Mouse (Mus musculus) CH12.LX (cell line): ENCODE data around the gene Tbx21. TPM values are rescaled to one million over a fixed set of nuclear protein-coding genes. Genes with fewer than 3 reads are reported as not detected.

Experiments used
- DNase-seq: peaks from one replicate; pipeline ENCODE4 v3.0.0-alpha.2; 2013; ENCODE audit errors: extremely low read depth
- H3K27ac ChIP-seq: 2 replicates; pipeline ENCODE4 v1.5.1; 2012; ENCODE audit warnings: low read depth, mild to moderate bottlenecking, control low read depth, moderate library complexity; ENCODE audit not compliant: insufficient read depth
- H3K27me3 ChIP-seq: replicated peaks from 2 replicates; pipeline ENCODE3; 2012; ENCODE audit warnings: inconsistent platforms
- H3K36me3 ChIP-seq, 2 experiments: replicated peaks in 1 of 2; 2 replicates each; pipeline versions ENCODE3 to v1.6.1; 2012; ENCODE audit warnings: inconsistent platforms in 1 of 2, low read length in 1 of 2, mild to moderate bottlenecking in 1 of 2, mixed read lengths in 1 of 2, moderate library complexity in 1 of 2; ENCODE audit not compliant: control insufficient read depth in 1 of 2, insufficient read depth in 1 of 2
- H3K4me1 ChIP-seq, 2 experiments: 2 replicates each; pipeline ENCODE4 v1.6.1; 2012; ENCODE audit warnings: inconsistent platforms in 1 of 2, moderate library complexity in 1 of 2; ENCODE audit not compliant: insufficient read depth in 2 of 2, control insufficient read depth in 1 of 2
- H3K4me2 ChIP-seq: 2 replicates; pipeline ENCODE4 v1.6.1; 2012; ENCODE audit warnings: low read depth, mild to moderate bottlenecking, control low read depth; ENCODE audit not compliant: poor library complexity, insufficient read depth, severe bottlenecking
- H3K4me3 ChIP-seq, 3 experiments: fragments of 150-350 bp in 1 of 3; sonication (generic) in 1 of 3; replicated peaks in 1 of 3; 2 replicates each; pipeline versions ENCODE3 to v1.5.1; 2011 to 2012; ENCODE audit warnings: low read depth in 2 of 3, low read length in 2 of 3, mild to moderate bottlenecking in 2 of 3, moderate library complexity in 2 of 3, control low read depth in 1 of 3, improper control_type of control experiment in 1 of 3, inconsistent platforms in 1 of 3, mixed read lengths in 1 of 3; ENCODE audit not compliant: poor library complexity in 1 of 3
- H3K79me2 ChIP-seq: replicated peaks from 2 replicates; pipeline ENCODE4 v1.6.1; 2012; ENCODE audit warnings: mild to moderate bottlenecking, moderate library complexity; ENCODE audit not compliant: control insufficient read depth, poor library complexity, insufficient read depth, severe bottlenecking; ENCODE audit errors: extremely low read depth
- H3K9ac ChIP-seq: 2 replicates; pipeline ENCODE4 v1.6.1; 2012; ENCODE audit warnings: low read depth, mild to moderate bottlenecking, control low read depth, moderate library complexity; ENCODE audit not compliant: insufficient read depth
- H3K9me3 ChIP-seq: replicated peaks from 2 replicates; pipeline ENCODE3; 2012; ENCODE audit warnings: low read length, inconsistent platforms, mixed read lengths
- BHLHE40 ChIP-seq: IDR thresholded peaks from 2 replicates; pipeline ENCODE4 v1.6.1; 2011; ENCODE audit warnings: mild to moderate bottlenecking, low read depth, low read length, improper control_type of control experiment
- CHD1 ChIP-seq: IDR thresholded peaks from 2 replicates; pipeline ENCODE4 v1.6.1; 2012; ENCODE audit warnings: low read depth, low read length, improper control_type of control experiment, inconsistent platforms
- CTCF ChIP-seq, 2 experiments: IDR thresholded peaks in 1 of 2; conservative IDR thresholded peaks in 1 of 2; 2 replicates each; pipeline ENCODE4 v1.5.1; 2011 to 2012; ENCODE audit warnings: low read depth in 2 of 2, low read length in 2 of 2, improper control_type of control experiment in 1 of 2, inconsistent platforms in 1 of 2, mild to moderate bottlenecking in 1 of 2, moderate library complexity in 1 of 2
- E2F4 ChIP-seq: IDR thresholded peaks from 2 replicates; pipeline ENCODE4 v1.6.1; 2011; ENCODE audit warnings: low read depth, low read length, improper control_type of control experiment; ENCODE audit not compliant: insufficient replicate concordance
- GABPA ChIP-seq: IDR thresholded peaks from 2 replicates; pipeline ENCODE4 v1.6.1; 2012; ENCODE audit warnings: low read depth, low read length, improper control_type of control experiment, inconsistent platforms; ENCODE audit not compliant: insufficient replicate concordance
- HCFC1 ChIP-seq: IDR thresholded peaks from 2 replicates; pipeline ENCODE4 v1.6.1; 2012; ENCODE audit warnings: low read depth, mild to moderate bottlenecking, inconsistent platforms, low read length, improper control_type of control experiment
- JUN ChIP-seq: IDR thresholded peaks from 2 replicates; pipeline ENCODE4 v1.6.1; 2011; ENCODE audit warnings: low read depth, mild to moderate bottlenecking, low read length, improper control_type of control experiment, moderate library complexity; ENCODE audit not compliant: insufficient read depth
- JUND ChIP-seq: conservative IDR thresholded peaks from 2 replicates; pipeline ENCODE4 v1.6.1; 2011; ENCODE audit warnings: low read depth, low read length, improper control_type of control experiment
- KAT2A ChIP-seq: IDR thresholded peaks from 2 replicates; pipeline ENCODE4 v1.6.1; 2012; ENCODE audit warnings: low read length, improper control_type of control experiment, inconsistent platforms; ENCODE audit not compliant: insufficient replicate concordance
- MAFK ChIP-seq: IDR thresholded peaks from 2 replicates; pipeline ENCODE4 v1.6.1; 2011; ENCODE audit warnings: low read length, improper control_type of control experiment; ENCODE audit not compliant: insufficient replicate concordance
- MAX ChIP-seq: IDR thresholded peaks from 2 replicates; pipeline ENCODE4 v1.6.1; 2011; ENCODE audit warnings: low read length, improper control_type of control experiment
- MXI1 ChIP-seq: IDR thresholded peaks from 2 replicates; pipeline ENCODE4 v1.6.1; 2011; ENCODE audit warnings: mild to moderate bottlenecking, low read depth, low read length, improper control_type of control experiment
- MYC ChIP-seq: IDR thresholded peaks from 2 replicates; pipeline ENCODE4 v1.6.1; 2011; ENCODE audit warnings: low read depth, mild to moderate bottlenecking, improper control_type of control experiment, low read length
- NELFE ChIP-seq: IDR thresholded peaks from 2 replicates; pipeline ENCODE4 v1.6.1; 2011; ENCODE audit warnings: low read depth, low read length, improper control_type of control experiment
- NRF1 ChIP-seq: IDR thresholded peaks from 2 replicates; pipeline ENCODE4 v1.6.1; 2014; ENCODE audit warnings: low read depth, mild to moderate bottlenecking, inconsistent platforms, low read length, improper control_type of control experiment, moderate library complexity
- PAX5 ChIP-seq: IDR thresholded peaks from 2 replicates; pipeline ENCODE4 v1.6.1; 2012; ENCODE audit warnings: low read length, inconsistent platforms, mixed read lengths
- SIN3A ChIP-seq: IDR thresholded peaks from 2 replicates; pipeline ENCODE4 v1.6.1; 2012; ENCODE audit warnings: low read length, improper control_type of control experiment, inconsistent platforms
- SMC3 ChIP-seq: IDR thresholded peaks from 2 replicates; pipeline ENCODE4 v1.6.1; 2011; ENCODE audit warnings: low read depth, low read length, improper control_type of control experiment
- TBP ChIP-seq: conservative IDR thresholded peaks from 2 replicates; pipeline ENCODE4 v1.6.1; 2011; ENCODE audit warnings: low read depth, low read length, improper control_type of control experiment
- USF1 ChIP-seq: IDR thresholded peaks from 2 replicates; pipeline ENCODE4 v1.6.1; 2014; ENCODE audit warnings: low read depth, mild to moderate bottlenecking, inconsistent platforms, low read length, improper control_type of control experiment
- ZKSCAN1 ChIP-seq: IDR thresholded peaks from 2 replicates; pipeline ENCODE4 v1.6.1; 2012; ENCODE audit warnings: low read depth, inconsistent platforms, low read length, improper control_type of control experiment, borderline replicate concordance
- dilution Hi-C: fragments of 300-500 bp; cut with MboI; formaldehyde crosslinking; loops from 2 replicates; pipeline ENCODE4 v1.14.3; 2020; ENCODE audit warnings: low sequenced_read_pairs; ENCODE audit not compliant: extremely low pct_unique_long_range_greater_than_20kb, extremely low pct_ligation_motif_present
- in situ Hi-C: fragments of 300-500 bp; cut with MboI; formaldehyde crosslinking; loops from 3 replicates; pipeline ENCODE4 v1.14.3; 2019; ENCODE audit warnings: low sequenced_read_pairs, low pct_ligation_motif_present, low pct_unique_long_range_greater_than_20kb, mixed read lengths
- polyA plus RNA-seq: library from polyadenylated mRNA; unstranded; fragments of >175 nt; gene quantifications from 2 replicates; pipeline ENCODE4 v1.2.1, GENCODE M21; 2012; ENCODE audit warnings: low read depth; ENCODE audit not compliant: insufficient read length
- total RNA-seq, 2 experiments: library from RNA; depleted of rRNA; stranded (reverse); fragments of 300-350 nt in 1 of 2; fragments of >200 nt in 1 of 2; gene quantifications; 2 replicates each; pipeline ENCODE4 v1.2.3; 2012 to 2014

Tbx21 gene
- total and polyA plus RNA-seq, 3 experiments, result 0.08 to 0.09 TPM; not detected in 1

- no peak overlapping the region for H3K4me2 ChIP-seq
- H3K4me1 ChIP-seq, result peaks cover 14 to 19% of the 10 kb centered on the region in 2 experiments
- no peaks in the 10 kb centered on the region for H3K79me2 ChIP-seq
- no peak overlapping the region for H3K9ac ChIP-seq
- TF ChIP-seq E2F4 (no peak), NRF1 (no peak), SMC3 (no peak), KAT2A (no peak), JUN (no peak), MXI1 (no peak), MAFK (no peak), GABPA (no peak), JUND (no peak), TBP (no peak), USF1 (no peak), CTCF (conservative IDR thresholded peaks at IDR 0.05 in 1 of 2, IDR thresholded peaks at IDR 0.05 in 1 of 2; ENCODE audit: low read depth in 2 of 2, low read length in 2 of 2) (no peak), CHD1 (no peak), BHLHE40 (no peak), HCFC1 (no peak), NELFE (no peak), ZKSCAN1 (no peak), MYC (no peak)
- H3K36me3 ChIP-seq, result no peaks in the 10 kb centered on the region
- no peak overlapping the region for H3K27ac ChIP-seq
- no peak for DNase-seq
- in situ Hi-C loops (no loop called here), dilution Hi-C loops (no loop called here)
- peaks cover 13% of the 10 kb centered on the region for H3K27me3 ChIP-seq
- H3K4me3 ChIP-seq, result no peak overlapping the region
- H3K9me3 ChIP-seq, result peaks cover 8% of the 10 kb centered on the region
Observed at GRCm38 (mm10) chr11:97080291-97080690, 34.8 kb downstream of the Tbx21 start.

- no peaks in the 10 kb centered on the region for H3K36me3 ChIP-seq
- peaks cover 8% of the 10 kb centered on the region for H3K9me3 ChIP-seq
- no peak overlapping the region for H3K4me2 ChIP-seq
- no peak overlapping the region for H3K27ac ChIP-seq
- DNase-seq, result peak; percentile 39
- H3K27me3 ChIP-seq, result peaks cover 6% of the 10 kb centered on the region
- H3K4me3 ChIP-seq, result no peak overlapping the region
- dilution Hi-C loops, result no loop called here
- H3K9ac ChIP-seq, result no peak overlapping the region
- H3K79me2 ChIP-seq, result no peaks in the 10 kb centered on the region
- peaks cover 6 to 8% of the 10 kb centered on the region in 2 experiments for H3K4me1 ChIP-seq
- TF ChIP-seq MXI1 (peak; percentile 72), SIN3A (peak; percentile 57), PAX5 (no peak), MAX (0 out of 2 replicates have a peak, but pooled peaks have one; percentile 28)
- in situ Hi-C loops, result no loop called here
Observed at GRCm38 (mm10) chr11:97078751-97079150, 36.4 kb downstream of the Tbx21 start.
